Mouse (Mus musculus) Patski (cell line): ENCODE measurements at regions not wholly inside any gene's neighbourhood (a gene's known extent, or its start where the extent isn't known, plus 50 kb on each side); places are given as distances from the start of the nearest gene placed in this dataset.

Source experiments
- ATAC-seq: fragments of 100-300 bp; one replicate; pipeline ENCODE4 v1.8.0; 2021
- CTCF ChIA-PET: fragments of 350-600 bp; sonication (Branson Sonifier 250); formaldehyde crosslinking; loops from one replicate; lab custom pipeline; 2022; ENCODE audit warnings: inconsistent platforms; lab: Charles Lee
- POLR2A ChIA-PET: fragments of 350-600 bp; sonication (Branson Sonifier 250); formaldehyde crosslinking; loops from one replicate; lab custom pipeline; 2022; ENCODE audit warnings: antibody characterized with exemption, inconsistent platforms; lab: Charles Lee
- DNase-seq: peaks from one replicate; pipeline ENCODE4 v3.0.0-alpha.2; 2011; ENCODE audit warnings: low read depth, low spot score
- H3K27me3 ChIP-seq: fragments of 371-371 bp; one replicate; pipeline ENCODE4 v1.5.1; 2021
- CTCF ChIP-seq: fragments of 100-300 bp; IDR thresholded peaks from one replicate; pipeline ENCODE4 v1.5.1; 2021
- in situ Hi-C: fragments of 300-500 bp; cut with MboI; formaldehyde crosslinking; loops from 3 replicates; pipeline ENCODE4 v1.11.1; 2018; ENCODE audit warnings: low pct_unique_long_range_greater_than_20kb, mixed read lengths

DNA sequence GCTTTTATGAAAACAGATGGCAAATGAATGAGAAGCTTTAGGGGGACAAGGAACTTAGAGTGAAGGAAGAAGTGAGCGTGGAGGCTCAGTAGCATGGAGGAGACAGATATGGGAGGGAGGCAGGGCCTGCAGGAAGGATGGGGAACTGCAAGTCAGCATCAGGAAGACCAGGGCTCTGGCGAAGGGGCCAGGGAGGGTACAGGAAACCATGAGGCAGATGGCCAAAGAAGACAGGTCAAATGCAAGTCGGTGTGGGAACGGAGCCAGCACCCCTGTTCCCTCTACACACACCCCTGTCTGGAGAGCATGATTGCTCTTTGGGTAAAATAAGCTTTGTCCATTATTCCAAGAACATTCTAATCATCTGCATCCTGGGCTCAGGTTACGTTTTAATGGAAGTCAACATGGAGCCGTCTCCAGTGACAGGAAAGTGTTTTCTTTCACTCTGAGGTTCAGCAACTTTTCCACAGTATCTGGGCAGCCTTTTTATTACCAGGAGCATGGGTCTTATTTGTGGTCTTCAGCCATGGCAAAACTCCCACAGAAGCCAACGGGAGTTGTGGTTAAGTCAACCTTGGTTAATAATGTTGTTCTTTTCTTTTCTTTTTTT, 370.2 kb upstream of the Gm5148 start:
- no peak for DNase-seq
- no peak for ATAC-seq

DNA sequence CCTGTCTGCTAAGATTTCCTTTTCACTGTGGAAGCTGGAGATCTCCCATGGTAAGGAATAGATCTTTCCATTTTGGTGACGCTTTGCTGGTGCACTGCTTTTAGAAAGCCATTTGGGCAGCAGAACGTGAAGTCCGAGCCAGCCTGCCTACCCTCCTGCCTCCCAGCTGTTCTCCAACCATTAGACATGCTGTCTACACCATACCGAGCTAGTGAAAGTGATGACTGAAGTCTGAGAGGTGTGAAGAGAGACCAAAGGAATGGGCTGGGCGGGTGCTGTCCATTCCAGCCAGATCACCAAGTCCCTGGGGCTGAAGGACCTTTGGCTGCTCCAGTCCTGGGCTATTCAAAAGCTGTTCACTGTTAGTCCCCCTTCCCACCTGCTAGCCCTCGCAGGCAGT, 360.3 kb upstream of the Gm5148 start:
- no peaks in the 10 kb centered on the region for H3K27me3 ChIP-seq
- no peak for TF ChIP-seq CTCF
- ATAC-seq = no peak
- ChIA-PET CTCF (interaction anchor here (1.1 to 1.7 kb wide), 5 partner anchors 9 to 30 kb away, joined by 3 to 5 read pairs (median 3); no protein-coding TSS in a partner anchor), POLR2A (interaction anchor here (0.9 to 1.0 kb wide), 2 partner anchors 9 to 22 kb away, joined by 3 to 4 read pairs; no protein-coding TSS in a partner anchor)
- no peak for DNase-seq
- in situ Hi-C loops = no loop called here

More for the DNA sequence above, 370.2 kb upstream of the Gm5148 start:
- ChIA-PET POLR2A (no interaction called here), CTCF (interaction anchor here (1.0 to 1.6 kb wide), 2 partner anchors 21 to 24 kb away, joined by 3 read pairs; no protein-coding TSS in a partner anchor)
- H3K27me3 ChIP-seq = no peaks in the 10 kb centered on the region
- TF ChIP-seq CTCF = no peak
- in situ Hi-C loops = no loop called here

DNA sequence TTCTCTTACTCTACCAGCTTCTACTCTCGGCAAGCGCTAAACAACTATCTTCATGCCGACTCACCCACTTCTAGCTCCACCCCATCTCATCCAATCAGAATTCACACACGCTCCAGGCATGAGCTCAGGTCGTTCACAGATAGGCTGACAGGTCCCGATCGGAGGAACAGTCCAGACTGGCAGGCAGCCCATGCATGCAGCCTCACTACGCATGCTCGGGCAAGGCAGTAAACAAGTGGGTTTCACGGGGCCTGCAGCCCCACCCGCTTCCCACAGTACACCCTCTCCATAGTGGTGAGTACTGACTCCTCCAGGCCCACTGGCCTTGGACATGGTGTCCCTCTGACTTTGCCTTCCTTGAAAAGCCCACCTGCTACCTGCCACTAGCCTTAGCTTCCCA, 358.1 kb upstream of the Gm5148 start:
- CTCF ChIA-PET = no interaction called here
- POLR2A ChIA-PET = no interaction called here
- in situ Hi-C loops = no loop called here
- TF ChIP-seq CTCF = no peak
- ATAC-seq (no peak), DNase-seq (no peak)
- no peaks in the 10 kb centered on the region for H3K27me3 ChIP-seq

DNA sequence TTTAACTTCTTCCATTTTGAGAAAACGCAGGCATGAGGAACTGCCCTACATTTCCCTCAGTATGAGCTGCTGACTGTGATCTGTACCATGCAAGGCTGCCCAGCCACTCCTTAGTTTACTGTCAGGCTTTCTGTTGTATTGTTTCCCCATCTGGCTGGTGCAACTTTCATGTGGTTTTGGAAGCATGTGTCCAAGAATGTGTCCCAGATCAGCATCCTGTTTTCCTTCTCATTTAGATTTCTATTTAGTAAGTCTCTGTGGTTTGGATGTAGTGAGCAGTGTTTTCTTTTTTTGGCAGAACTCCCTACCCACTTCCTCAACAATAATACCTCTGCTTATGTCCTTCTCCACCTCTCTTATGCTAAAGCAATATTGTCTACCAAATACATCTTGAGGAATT, 352.5 kb upstream of the Gm5148 start:
- no peaks in the 10 kb centered on the region for H3K27me3 ChIP-seq
- peak; percentile 92 for ATAC-seq
- DNase-seq = peak; percentile 88
- POLR2A ChIA-PET = no interaction called here
- CTCF ChIA-PET = no interaction called here
- no peak for TF ChIP-seq CTCF
- in situ Hi-C loops = no loop called here

DNA sequence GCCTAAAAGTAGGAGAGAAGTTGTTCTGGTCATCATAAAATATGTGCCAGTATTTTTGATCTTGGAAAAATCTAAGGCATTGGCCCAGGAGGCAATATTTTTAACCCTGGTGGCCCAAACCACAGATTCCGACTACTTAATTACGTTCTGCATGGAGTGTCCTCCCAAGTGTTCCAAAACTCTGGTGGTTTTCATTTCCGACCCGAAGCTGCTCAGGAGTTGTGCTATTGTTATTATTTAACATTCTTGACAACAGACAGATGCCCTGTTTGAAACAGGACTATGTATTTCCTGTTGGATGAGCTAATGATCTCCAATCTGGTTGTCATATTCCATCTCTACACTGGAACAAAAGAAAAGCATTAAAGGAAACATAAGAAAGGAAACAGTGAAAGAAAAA, 349.7 kb upstream of the Gm5148 start:
- in situ Hi-C loops = no loop called here
- ChIA-PET POLR2A (interaction anchor here (0.6 kb wide), 1 partner anchor 63 kb away, joined by 3 read pairs; no protein-coding TSS in a partner anchor), CTCF (interaction anchor here (1.0 to 1.9 kb wide), 5 partner anchors 11 to 112 kb away, joined by 3 to 5 read pairs (median 3); no protein-coding TSS in a partner anchor)
- ATAC-seq = peak; percentile 68
- H3K27me3 ChIP-seq = no peaks in the 10 kb centered on the region
- no peak for TF ChIP-seq CTCF
- DNase-seq = peak; percentile 87

DNA sequence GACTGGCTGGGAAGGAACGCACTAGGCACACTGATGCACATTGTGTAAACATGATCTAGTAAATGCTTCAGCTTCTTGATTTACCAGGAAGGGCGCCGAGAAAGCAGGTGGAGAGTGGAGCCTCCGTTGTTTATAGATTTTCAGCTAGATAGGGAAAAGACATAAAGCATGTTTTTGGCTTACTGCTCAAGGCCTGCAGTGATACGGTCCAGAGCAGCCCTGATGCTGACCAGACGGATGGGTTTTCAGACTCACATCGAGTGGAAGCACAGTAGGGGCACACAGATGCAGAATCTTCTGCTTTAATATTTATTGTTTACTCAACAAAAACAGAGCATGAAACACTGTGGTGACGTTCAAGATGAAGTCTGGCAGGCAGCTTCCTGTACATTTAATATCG, 331.3 kb upstream of the Gm5148 start:
- no peak for ATAC-seq
- in situ Hi-C loops = no loop called here
- no peaks in the 10 kb centered on the region for H3K27me3 ChIP-seq
- ChIA-PET POLR2A (no interaction called here), CTCF (interaction anchor here (1.3 kb wide), 1 partner anchor 8 kb away, joined by 6 read pairs; no protein-coding TSS in a partner anchor)
- no peak for TF ChIP-seq CTCF
- DNase-seq = no peak

DNA sequence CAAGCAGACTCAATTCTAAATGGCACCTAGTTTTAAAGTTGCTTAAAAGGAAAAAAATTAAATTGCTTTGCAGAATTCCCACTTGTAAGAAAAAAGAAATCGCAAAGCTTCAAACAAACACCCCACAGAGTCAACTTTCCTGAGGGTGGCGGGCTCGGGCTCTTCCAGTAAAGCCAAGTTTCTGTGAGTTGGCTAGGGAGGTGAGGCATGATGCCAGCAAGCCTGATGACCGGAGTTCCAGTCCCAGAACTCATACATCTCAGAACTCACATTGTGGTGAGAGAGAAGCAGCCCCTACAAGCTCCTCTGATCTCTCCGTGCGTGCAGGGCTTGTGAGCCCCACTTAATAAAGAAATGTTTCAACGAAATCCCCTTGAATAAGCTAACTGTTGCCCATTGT, 328.7 kb upstream of the Gm5148 start:
- no peak for TF ChIP-seq CTCF
- POLR2A ChIA-PET = interaction anchor here (0.6 kb wide), 1 partner anchor 109 kb away, joined by 3 read pairs; no protein-coding TSS in a partner anchor
- CTCF ChIA-PET = no interaction called here
- H3K27me3 ChIP-seq = no peaks in the 10 kb centered on the region
- ATAC-seq (no peak), DNase-seq (no peak)
- in situ Hi-C loops = no loop called here

DNA sequence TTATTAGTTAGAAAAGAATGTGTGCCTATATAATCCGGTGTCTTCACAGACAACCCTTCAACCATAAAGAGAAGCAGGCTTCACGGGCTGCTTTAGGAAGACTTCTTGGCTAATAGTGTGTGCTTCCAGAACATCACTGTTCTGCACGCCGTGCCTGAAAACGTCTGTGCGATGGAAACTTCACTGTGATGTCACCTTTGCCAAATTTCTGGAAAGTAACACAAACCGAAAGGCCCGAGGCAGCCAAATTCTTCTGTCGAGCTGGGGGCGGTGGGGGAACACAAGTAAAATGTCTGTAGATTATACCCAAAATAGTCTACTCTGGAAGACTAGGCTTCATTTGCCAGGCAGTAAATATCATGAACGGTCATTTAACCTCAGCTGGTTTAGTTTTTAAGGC, 327.5 kb upstream of the Gm5148 start:
- POLR2A ChIA-PET = no interaction called here
- DNase-seq (no peak), ATAC-seq (no peak)
- in situ Hi-C loops = no loop called here
- CTCF ChIA-PET = no interaction called here
- TF ChIP-seq CTCF = no peak
- no peaks in the 10 kb centered on the region for H3K27me3 ChIP-seq

DNA sequence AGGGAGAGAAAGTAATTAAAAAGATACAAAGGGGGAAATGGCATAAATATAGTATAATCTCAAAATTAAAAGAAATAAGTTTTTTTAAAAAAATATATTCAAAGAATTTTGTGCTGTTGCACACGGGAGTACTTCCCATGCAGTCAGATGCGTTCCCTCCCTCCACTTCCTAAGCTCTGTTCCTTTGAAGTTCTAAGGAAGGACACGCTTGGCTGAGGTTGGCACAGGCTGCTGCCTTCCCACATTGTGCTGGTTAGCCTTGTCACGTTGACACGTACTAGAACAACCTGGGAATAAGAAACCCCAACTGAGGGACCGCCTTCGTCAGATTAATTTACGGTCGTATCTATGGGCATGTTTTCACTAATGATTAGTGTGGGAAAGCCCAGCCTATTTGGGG, 326.6 kb upstream of the Gm5148 start:
- TF ChIP-seq CTCF = no peak
- POLR2A ChIA-PET = no interaction called here
- DNase-seq (no peak), ATAC-seq (no peak)
- in situ Hi-C loops = no loop called here
- no peaks in the 10 kb centered on the region for H3K27me3 ChIP-seq
- CTCF ChIA-PET = no interaction called here

DNA sequence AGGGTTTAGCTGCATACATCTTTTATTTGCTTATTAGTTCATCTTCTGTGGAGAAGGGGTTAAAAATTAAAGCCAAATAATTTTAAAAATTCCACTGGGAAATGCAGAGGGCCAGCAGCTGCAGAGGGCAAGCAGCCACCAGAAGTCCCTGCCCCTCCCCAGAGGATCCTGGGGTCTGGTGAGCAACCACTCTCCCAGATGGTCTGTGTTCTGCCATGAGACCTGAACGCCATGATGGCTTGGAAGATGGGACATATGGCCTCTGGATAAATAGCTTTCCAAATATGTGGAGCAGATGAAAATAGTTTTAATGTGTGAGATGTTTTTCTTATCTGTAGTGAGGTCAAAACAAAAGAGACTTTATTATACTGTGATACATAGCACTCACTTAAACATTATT, 326.1 kb upstream of the Gm5148 start:
- ChIA-PET POLR2A (no interaction called here), CTCF (no interaction called here)
- H3K27me3 ChIP-seq = no peaks in the 10 kb centered on the region
- TF ChIP-seq CTCF = no peak
- DNase-seq (no peak), ATAC-seq (no peak)
- in situ Hi-C loops = no loop called here

DNA sequence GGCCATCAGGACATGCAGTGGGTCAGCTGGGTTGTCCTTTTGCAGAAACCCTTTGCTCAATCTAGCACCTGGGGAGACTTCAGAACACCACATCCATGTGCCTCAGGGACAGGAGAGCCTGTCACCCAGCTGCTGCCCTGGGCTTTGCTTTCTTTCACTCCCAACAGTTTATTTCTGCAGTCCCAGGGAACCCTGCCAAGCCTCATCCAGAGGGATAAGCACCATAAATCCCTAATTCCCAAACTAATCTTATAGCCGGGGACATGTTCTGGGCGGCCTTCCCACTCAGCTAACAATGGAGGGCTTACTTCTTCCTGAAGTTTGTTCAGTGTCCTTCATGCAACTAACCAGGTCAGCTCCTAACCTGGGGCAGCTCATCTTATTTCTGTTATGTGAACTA, 325.0 kb upstream of the Gm5148 start:
- no peaks in the 10 kb centered on the region for H3K27me3 ChIP-seq
- DNase-seq (no peak), ATAC-seq (no peak)
- POLR2A ChIA-PET = interaction anchor here (1.1 kb wide), 1 partner anchor 24 kb away, joined by 3 read pairs; no protein-coding TSS in a partner anchor
- in situ Hi-C loops = loop anchor here (10.0 kb wide), 1 partner anchor 584 kb away; no protein-coding TSS in a partner anchor
- no peak for TF ChIP-seq CTCF
- CTCF ChIA-PET = interaction anchor here (0.6 to 2.5 kb wide), 4 partner anchors 14 to 149 kb away, joined by 3 to 6 read pairs (median 3); no protein-coding TSS in a partner anchor
